Mouse (Mus musculus): Measurements from ENCODE around the gene Urb1.
A peak's percentile ranks its signal among the peaks of the same experiment; 100 is the strongest.

Urb1 gene

DNA sequence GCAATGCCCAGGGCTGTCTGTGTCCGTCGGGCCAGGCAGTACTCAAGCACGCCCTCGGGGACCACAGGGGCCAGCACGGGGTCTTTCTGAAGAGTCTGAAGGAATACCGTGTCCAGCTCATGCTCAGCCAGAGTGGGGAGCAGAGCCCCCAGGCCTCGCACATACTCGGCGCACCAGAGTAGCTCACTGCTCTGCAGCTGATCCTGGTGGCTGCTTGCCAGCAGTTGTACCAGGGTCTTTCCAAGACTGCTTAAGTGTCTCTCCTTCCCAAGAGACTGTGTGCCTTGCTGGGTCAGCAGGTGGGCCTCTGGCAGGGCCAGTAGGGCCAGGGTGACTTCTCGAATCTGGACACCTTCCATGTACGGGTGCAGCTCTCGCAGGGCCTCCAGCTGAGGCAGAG is 36.0 kb downstream of the Urb1 start:
- DNase-seq (ENCODE audit: low spot score in 2 of 2): no peak

DNA sequence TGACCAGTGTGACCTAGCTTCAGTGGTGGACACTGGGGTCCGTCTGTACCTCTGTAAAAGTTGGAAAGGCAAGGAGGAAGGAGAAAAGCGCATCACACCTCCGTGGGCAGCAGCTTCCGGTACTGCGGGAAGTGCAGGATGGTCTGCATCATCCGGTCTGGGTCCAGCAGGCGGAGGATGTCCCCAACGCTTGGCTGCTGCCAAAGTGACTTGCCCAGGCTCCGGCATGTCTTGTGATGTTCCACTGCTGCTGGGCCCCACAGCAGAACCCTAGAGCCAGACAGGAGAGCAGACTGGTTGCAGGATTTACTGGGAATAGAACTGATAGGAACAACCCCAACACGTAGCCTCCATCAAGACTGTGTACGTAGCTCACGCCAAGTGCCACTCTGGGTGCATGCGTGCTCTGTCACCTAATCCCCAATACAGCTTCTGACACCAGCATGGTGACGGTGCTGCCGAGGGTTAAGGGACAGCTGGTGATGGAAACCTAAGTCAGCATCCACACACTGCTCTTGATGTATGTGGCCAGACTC is 43.2 kb downstream of the Urb1 start:
- no peak for DNase-seq (ENCODE audit: low spot score in 2 of 2)

DNA sequence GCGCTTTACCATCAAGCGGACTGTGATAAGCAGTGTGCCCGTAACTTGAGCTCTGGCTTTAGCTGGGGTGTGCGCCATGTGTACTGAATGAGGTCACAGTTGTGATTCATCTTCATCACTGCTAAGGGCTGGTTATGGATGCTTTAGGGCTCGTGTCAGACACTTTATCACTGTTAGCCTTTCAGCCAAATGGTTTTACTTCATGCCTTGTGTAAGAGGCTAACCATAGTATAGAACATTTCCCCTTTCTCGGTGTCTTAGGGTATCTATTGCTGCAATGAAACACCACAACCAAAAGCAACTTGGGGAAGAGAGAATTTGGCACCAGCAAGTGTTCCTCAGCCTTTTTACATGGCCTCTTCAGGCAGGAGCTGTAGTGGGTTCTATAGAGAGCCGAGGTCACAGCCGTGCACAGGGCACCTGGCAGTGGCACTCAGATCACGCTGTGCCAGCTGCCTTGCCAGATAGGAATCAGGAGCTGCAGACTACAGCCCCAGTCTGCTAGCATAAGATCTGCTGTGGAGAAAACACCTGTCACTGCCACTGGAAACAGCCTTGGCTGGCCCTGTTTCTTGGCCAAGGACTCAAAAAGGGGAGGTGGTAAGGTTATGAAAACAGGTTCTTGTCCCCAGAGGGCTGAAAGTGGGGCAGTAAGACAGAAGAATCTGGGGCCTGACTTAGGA is 44.9 kb downstream of the Urb1 start:
- no peak for DNase-seq (ENCODE audit: low spot score in 2 of 2)

DNA sequence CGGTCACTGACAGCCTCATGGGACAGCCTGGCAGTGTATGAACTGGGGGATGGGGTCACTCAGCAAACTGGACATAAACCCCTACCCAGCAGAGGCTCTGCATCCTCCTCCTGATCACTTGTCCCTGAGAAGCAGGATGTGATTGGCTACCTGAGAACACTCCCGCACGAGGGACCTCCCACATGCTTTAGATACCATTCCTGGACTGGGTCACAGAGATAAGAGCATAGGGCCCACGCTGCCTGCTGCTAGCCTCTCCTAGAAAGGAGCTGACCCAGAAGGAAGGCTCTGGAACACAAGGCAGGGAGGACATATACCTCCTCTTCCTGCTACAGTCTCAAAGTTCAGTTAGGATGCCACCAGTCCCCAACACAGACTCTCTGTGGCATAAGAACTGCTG is 49.7 kb downstream of the Urb1 start:
- DNase-seq (ENCODE audit: low spot score in 2 of 2): no peak

DNA sequence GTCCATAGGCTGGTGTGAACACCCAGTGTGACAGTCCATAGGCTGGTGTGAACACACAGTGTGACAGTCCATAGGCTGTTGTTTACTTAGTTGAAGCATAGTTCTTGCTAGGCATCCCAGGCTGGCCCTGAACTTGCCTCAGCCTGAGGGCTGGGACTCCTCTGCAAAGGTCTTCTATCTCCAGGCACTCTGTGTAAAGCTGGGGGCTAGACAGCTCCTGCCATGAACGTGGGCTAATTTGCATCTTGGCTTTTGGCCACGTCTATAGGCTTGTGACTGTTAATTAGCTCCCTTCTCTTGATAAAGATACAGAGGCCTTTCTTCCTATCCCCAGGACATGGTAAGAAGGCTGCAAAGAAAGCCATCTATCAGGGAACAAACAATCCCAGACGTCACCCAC is 50.9 kb downstream of the Urb1 start:
- no peak for DNase-seq (ENCODE audit: low spot score in 2 of 2)

DNA sequence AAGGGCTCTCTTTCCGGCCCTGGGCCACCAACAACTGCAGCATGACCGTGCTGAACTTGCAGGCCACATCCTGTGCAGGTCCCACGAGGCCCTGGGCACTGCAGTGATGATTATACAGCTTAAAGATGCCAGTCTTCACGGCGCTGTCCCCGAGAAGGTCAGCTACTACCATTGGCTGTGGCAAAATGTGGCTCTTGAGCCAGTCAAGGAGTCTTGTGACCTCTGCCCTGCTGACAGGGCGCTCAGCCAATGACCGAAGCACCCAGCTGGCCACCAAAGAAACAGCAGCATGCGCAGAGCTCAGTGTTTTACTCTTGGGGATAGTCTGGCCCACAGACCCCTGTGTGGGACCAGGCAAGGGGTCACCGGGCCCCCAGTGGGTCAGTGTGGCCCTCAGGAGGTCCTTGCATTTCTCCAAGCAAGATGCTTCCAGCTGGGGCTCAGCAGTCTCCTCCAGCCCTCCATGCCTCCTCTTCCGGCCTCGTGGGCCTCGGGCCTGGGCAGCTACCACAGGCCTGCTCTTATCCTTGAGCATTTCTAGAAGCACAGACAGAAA is 56.7 kb downstream of the Urb1 start:
- no peak for DNase-seq (ENCODE audit: low spot score in 2 of 2)

DNA sequence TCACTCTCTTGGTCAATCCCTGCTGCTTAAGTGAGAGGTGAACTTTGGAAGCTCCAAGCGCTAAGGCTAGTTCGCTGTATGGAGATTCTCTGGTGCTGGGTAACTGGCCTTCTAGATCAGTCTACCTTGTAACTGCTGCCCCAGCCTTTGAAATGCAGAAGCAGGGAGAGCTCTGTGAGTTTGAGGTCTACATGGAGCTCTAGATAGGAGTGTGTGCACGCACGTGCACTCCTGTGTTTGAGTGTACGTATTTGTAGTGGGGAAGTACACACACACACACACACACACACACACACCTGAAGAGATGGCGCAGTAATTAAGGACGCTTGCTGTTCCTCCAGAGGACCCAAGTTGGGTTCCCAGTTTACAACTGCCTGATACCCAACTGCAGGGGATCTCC is 62.0 kb downstream of the Urb1 start:
- DNase-seq (ENCODE audit: low spot score in 2 of 2): no peak

DNA sequence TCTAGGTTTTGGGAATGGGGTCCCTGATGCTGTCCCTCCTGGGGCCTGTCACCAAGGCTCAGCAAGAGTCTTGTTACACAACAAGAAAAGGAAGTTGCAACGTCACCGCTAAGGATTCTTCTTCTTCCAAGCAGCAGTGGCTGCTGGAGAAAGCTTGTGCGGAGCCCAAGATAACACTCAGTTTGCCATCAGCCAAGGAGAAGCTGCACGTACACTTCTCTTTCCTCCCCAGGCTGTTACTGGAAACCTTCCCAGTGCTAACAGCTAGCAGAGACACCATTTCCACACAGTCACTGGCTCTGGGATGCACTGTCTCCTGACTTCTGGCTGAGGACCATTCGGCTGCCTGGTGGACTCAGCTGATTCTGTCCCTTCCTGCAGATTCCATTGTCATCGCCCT is 63.1 kb downstream of the Urb1 start:
- DNase-seq (ENCODE audit: low spot score in 2 of 2): no peak

DNA sequence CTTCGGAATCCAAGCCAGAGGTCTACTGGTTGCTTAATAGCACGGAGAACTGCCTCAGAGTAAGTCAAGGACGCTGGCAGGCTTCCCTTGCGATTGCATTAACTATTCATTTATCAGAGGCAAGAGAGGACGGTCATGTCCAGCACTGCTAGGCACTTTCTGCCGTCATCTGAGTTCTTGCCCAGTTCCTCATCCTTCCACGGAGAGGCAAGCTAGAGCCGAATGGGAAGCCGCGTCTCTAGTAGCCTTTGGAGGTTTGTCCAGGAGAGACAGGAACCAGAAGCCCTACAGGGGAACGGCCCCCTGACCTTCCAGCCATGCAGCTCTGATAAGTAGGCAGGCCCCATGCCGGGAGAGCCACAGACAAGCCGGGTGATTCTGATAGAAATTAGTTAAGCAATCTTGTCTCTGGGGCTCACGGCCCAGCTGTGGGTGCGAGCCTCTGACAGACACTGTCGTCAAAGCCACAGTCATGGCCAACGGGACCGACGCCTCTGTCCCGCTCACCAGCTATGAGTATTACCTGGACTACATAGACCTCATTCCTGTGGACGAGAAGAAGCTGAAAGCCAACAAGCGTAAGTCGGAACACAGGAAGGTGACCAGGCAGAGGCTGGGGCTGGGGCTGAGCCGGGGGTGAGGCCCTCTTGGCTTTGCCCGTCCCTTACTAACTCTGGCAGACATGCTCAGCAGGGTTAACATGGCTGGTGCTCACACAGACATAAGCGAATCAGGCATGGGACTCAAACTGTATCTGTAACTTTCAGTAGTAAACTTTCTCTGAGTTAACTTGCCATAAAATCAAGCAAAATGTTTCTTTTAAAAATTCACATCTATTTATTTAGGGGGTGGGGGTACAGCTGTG is 71.9 kb downstream of the Urb1 start, which contains the start of gene Mrap:
Gene Mrap, plus strand, starts transcription at position 116 of the 865 bp plus-strand sequence.
- DNase-seq (ENCODE audit: low spot score in 2 of 2): no peak

DNA sequence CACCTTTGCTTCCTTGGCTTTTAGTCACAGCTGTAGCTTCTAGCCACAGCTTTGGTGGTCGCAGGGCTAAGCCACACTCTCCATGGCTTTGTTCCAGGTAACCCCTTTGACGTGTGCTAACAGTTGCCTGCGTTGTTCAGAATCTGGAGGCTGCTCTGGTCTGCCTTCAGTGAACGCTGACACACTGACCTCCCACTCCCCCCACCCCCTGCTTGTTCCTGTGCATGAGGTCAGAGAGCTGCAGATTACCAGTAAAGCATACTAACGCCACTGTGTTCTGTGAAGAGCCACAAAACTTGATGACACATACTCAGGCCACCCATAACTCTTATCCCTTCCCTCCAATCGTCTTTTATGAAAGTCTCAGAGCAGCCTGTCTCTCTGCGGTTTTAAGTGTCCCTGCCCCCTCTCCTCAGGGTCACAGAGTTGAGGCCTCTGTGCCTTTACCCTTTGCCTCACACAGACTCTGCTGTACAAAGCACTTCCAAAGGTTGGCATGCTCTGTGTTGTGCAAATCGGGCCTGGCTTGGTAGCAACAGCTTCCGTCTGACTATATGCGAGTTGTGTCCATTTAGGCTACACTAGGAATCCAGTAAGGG is 73.4 kb downstream of the Urb1 start:
- DNase-seq (ENCODE audit: low spot score in 2 of 2): no peak

DNA sequence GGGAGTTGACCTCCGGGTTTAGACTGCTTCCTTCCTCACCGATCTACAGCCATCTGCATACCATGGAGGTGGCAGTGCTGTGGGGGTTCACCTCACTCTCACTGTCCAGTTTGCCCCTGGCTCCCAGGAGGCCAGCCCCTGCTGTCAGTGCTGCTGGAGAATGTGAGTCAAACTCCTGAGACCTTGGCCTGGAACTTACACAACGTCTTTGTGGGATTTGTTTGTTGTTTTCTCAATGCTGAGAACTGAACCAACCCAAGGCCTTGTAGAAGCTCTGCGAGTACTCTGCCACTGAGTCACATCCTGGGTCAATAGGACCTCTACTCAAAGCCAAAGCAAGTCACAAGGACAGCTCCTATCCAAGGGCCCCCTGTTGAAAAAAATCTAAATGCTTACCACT is 74.6 kb downstream of the Urb1 start:
- no peak for DNase-seq (ENCODE audit: low spot score in 2 of 2)

DNA sequence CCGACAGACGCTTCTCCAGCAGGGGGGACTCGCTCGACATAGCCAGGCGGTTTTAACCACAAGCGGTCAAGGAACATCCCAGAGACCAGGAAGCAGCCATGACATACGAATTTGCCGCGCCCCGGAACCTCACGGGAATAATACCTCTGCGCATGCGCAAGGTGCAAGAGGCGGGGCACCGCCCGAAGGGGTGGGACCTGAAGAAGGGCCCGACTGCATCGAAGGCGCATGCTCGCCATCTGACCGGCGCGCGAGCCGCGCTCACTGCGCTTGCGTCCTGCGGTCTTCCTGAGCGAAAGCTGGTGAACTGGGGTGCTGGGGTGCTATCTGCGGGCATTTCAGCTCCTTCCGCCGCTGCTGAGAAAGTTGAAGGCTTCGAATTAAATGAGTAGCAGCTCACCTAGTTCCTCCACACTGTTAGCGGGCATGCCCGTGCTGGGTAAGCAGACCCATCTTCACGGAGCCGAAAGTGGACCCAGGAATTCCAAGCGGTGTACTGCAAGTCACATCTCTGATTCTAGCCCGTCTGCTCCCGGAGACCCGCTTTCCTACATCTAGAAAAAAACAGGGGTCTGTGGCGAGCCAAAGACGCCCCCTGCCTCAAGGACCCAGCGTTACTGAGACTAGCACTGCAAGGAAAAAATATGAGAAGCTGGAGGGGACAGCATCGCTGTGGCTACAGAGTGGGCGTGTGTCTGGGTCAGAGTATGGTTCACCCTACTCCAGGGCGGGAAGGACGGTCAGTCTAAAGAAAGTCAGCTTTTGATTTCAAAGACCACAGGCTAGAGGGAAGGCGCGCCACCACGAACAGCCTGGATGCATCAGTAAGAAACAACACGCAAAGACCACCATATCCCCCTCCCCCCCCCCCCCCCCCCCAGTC is 82.7 kb downstream of the Urb1 start, which contains the start of gene Mis18a:
Gene Mis18a, minus strand, starts transcription at position 172 of the 883 bp plus-strand sequence.
- DNase-seq (ENCODE audit: low spot score in 2 of 2): peak; percentile 86 to 91

DNA sequence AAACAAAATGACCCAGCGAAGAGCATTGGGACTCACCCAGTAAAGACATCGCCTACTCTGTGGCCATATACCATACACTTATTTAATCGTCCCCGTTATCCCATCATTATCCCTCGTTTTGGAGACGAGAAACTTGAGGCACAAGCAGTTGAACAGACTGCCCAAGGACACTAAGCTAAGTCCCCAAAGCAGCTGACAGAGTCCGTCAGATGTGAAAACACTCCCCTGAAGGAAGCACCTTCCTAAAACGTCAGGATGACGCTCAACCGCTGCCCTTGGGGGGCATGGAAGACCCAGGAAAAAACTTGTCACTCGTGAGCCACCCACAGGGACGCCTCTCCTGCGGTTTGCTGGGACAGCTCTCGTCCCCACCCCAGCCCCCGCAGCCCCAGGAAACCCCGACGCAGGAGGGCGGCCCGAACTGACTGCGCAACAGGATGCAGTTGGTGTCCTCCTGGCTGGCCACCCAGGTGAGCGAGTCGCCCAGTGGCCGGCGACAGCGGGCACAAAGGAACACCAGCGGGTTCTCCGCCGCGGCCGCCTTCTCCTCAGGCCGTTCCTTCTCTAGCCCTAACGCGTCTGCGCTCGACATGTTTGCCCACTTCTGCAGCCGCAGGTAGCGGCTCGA is 83.5 kb downstream of the Urb1 start:
- DNase-seq (ENCODE audit: low spot score in 2 of 2): no peak

DNA sequence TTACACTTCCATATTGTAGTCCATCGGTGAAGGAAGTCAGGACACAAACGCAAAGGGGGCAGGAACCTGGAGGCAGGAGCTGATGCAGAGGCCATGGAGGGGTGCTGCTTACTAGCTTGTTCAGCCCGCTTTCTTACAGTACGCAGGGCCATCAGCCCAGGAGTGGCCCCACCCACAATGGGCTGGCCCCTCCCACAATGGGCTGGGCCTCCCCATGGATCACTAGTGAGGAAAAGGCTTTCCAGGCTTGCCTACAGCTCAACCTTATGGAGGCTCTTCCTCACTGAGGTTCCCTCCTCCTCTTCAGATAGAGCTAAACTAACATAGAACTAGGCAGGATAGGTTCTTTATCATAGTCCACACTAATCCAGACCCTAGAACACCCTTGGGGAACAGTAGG is 86.2 kb downstream of the Urb1 start:
- DNase-seq (ENCODE audit: low spot score in 2 of 2): no peak

DNA sequence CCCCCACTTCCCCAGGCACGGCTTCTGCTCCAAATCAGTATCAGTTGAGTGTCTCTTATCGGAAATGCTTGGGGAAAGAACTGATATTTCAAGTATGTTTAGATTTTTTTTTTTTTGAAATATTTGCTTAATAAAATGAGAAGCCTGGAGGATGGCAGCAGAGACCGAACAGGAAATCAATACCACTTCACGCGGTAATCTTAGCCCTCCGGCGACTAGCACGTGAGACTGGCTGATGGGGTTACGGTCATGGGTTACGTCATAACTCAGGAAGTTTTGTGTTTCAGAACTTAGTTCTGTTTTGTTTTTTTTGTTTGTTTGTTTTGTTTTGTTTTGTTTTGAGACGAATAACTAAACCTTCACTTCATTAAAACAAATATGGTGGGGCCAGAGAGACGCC is 99.9 kb downstream of the Urb1 start:
- DNase-seq (ENCODE audit: low spot score in 2 of 2): no peak

DNA sequence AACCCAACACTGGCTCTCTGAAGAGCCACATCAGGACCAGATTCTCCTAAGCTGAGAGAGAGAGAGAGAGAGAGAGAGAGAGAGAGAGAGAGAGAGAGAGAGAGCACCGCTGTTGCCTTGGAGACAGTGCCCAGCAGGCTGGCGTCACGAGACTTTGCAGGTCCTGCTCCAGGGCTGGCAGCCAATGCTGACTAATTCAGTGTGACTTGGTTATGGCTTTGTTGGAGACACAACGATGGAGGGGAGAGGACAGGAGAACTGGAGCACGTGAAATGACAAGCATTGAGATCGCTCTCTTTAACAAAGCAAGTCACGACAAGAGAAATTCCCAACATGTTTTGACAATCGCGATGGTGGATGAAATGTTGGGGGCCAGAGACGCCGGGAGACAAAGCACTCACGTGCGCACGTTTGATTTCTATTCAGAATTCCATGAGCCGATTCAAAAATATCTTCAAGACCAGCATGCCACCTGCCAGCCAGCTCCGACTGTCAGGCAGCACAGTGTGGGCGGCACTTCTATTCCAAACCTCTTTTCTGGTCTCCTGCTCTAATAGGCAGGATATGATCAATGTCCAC is 100.4 kb downstream of the Urb1 start:
- DNase-seq (ENCODE audit: low spot score in 2 of 2): peak; percentile 46 to 68

DNA sequence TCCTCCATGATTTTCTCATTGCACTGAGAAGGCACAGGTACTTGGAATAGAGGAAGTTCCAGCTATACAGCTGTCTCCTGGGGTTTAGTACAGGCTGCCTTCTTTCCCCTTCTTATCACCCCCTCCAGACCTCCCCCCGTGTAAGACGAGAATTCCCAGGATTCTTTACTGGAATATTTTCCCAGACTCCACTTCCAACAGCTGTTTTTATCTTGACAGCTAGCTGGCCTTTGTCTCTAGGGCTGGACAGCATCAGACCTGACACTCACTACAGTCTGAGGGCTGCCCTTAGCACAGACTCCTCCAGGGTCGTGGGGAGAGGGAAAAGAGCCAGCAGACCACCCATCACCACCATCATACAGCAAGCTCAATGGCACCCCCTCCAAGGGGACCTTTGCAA is 103.9 kb downstream of the Urb1 start:
- DNase-seq (ENCODE audit: low spot score in 2 of 2): no peak

DNA sequence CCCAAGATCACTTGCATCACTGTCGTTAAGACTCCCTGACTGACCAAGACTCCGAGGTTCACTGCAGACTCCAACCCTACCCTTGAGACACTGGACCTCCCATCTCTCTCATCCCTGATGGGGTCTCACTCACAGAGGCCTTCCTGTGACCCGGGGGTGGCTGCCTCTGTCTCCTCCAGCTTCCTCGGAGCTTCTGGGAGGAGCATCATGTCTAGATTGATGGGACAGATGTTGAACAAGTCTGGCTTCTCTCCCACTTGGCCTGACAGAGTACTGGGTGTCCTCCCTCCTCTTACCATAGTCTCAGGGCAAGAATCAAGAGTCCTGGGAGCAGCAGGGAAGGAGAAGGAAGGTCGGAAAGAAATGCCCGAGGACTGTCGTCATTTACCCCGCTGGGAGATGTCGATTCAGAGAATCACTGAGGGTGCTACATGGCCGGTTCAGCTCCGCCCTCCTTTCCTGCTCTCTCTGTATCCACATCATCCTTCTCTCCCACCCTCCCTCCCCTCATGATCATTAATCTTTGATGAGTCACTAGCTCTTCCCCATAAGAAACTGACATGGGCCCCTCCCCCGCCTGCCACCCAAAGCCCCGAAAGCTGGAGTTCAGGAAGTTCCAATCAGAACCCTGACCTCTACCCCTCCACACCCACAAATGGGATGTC is 105.9 kb downstream of the Urb1 start:
- DNase-seq (ENCODE audit: low spot score in 2 of 2): no peak

DNA sequence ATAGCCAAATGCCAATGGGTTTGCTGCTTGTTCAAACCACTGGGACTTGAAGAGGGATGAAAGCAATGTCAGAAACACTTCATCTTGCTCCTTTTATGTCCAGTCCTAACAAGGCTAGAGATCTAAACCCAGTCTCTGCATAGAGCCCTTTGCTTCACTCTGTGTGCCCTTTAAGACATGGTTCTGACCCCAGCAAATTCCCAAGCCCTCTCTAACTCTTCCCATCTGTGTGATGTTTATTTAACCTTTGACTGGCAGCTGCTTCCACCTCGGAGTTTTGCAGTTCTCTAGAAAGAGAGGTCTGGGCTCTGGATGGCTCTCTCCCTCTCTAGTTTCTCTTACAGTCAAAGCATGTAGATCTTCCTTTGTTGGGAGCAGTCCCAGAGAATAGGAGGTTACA is 106.6 kb downstream of the Urb1 start:
- DNase-seq (ENCODE audit: low spot score in 2 of 2): no peak

DNA sequence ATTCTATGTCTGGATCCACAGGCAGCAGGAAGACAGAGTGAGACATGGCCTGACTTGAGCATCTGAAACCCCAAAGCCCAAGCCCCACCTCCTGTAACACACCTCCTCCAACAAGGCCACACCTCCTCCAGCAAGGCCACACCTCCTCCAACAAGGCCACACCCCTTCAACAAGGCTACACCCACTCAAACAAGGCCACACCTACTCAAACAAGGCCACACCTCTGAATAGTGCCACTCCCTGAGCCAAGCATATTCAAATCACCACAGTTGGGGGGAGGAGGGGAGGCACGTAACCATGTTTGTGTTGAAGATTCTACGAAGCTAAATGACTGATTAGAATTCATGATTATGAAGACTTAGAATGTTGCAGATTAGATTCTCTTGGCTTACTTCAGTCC is 108.7 kb downstream of the Urb1 start:
- DNase-seq (ENCODE audit: low spot score in 2 of 2): no peak

All from frontal cortex, postnatal 25 days (tissue).